Mouse (Mus musculus) forebrain, embryonic 12.5 days (tissue): ENCODE results near the gene Gm17324. TPM values are rescaled to one million over a fixed set of nuclear protein-coding genes. Genes with fewer than 3 reads are reported as not detected.
"Not testable (repeated sequence)": the region's sequence is repeated elsewhere in the genome, so short reads cannot be mapped to it uniquely, and the experiment has no call there.

ENCODE experiments used
- ATAC-seq: fragments of 200-750 bp; cut with Nextera tagmentation; 2 replicates; pipeline ENCODE4 v1.8.0; 2017; ENCODE audit warnings: moderate TSS enrichment; ENCODE audit not compliant: low FRiP score
- H3K27ac ChIP-seq: fragments of 300-500 bp; sonication (generic); 2 replicates; pipeline ENCODE4 v1.5.1; 2016; ENCODE audit warnings: mild to moderate bottlenecking
- H3K27me3 ChIP-seq: fragments of 300-500 bp; sonication (generic); 2 replicates; pipeline ENCODE4 v1.6.1; 2016; ENCODE audit warnings: mild to moderate bottlenecking
- H3K36me3 ChIP-seq: fragments of 300-500 bp; sonication (generic); replicated peaks from 2 replicates; pipeline ENCODE4 v1.6.1; 2016; ENCODE audit warnings: mild to moderate bottlenecking
- H3K4me1 ChIP-seq: fragments of 300-500 bp; sonication (generic); 2 replicates; pipeline ENCODE4 v1.6.1; 2016
- H3K4me2 ChIP-seq: fragments of 300-500 bp; sonication (generic); 2 replicates; pipeline ENCODE4 v1.6.1; 2016; ENCODE audit warnings: mild to moderate bottlenecking, moderate library complexity
- H3K4me3 ChIP-seq: fragments of 300-500 bp; sonication (generic); replicated peaks from 2 replicates; pipeline ENCODE4 v1.5.1; 2016; ENCODE audit warnings: mild to moderate bottlenecking
- H3K9ac ChIP-seq: fragments of 300-500 bp; sonication (generic); 2 replicates; pipeline ENCODE4 v1.6.1; 2016; ENCODE audit warnings: mild to moderate bottlenecking
- H3K9me3 ChIP-seq: fragments of 300-500 bp; sonication (generic); 2 replicates; pipeline ENCODE4 v1.6.1; 2016
- WGBS: fragments of 180-500 bp; shearing (Covaris S2); methylation state at CpG from one replicate; pipeline ENCODE4 v1.1.7; 2016; 5-methylcytosine and 5-hydroxymethylcytosine counted together
- polyA plus RNA-seq: library from polyadenylated mRNA; unstranded; fragments of >200 nt; fragmentation: Nextera tagmentation; extraction: Ambion mirVana; gene quantifications from 2 replicates; pipeline ENCODE4 v1.2.1, GENCODE M21; 2016

The Gm17324 gene
- polyA plus RNA-seq, result 0.68 and 0.75 TPM in 2 replicates

DNA sequence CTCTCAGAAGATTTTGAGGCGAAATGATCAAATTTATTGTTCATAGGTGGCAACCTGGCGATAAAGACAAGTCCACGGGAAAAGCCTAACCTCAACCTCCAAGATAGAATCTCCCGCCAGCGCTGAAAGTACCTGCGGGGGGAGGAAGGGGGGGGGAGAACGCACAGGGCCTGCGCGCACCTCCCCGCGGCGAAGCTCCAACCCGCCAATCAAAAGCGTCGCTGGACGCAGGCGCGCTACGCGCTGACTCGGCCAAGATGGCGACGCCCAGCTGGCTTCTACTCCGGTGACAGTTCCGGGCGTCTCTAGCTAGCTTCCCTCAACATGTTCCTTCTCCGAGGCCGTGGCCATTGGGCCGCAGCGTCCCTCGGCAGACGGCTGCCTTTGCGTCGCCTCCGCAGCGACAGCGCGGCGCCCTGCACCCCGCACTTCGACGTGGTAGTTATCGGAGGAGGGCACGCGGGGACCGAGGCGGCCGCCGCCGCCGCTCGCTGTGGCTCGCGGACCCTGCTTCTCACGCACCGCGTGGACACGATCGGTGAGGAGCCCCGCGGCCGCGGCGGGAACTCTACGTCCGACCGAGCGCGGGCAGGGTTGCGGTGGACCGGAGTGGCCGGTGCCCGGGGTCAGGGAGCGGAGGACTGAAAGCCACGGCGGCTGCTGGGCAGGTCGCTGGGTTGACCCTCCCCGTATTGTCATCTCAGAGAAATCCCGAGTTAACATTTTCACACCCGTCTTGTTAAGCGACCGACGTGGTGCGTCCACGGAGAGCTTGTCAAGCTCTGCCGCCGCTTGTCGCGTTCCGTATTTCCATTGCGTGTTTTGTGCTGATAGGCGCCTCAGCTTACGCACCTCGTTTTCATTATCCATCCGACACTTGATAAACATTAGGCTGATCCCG is at the start of gene Gm17324, which contains the start of gene Mto1:
Gene Gm17324 (minus strand): TSS at position 814 of the 901 bp plus-strand sequence.
Gene Mto1 (plus strand): TSS at position 236 of the 901 bp plus-strand sequence.
- Histone ChIP-seq H3K27ac (peak within 1 kb of the TSS; percentile 89), H3K9ac (peak within 1 kb of the TSS; percentile 88), H3K9me3 (no peaks in the 10 kb centered on the region), H3K4me1 (peaks cover 15% of the 10 kb centered on the region), H3K36me3 (peaks cover 11% of the 10 kb centered on the region), H3K4me3 (peak within 1 kb of the TSS; percentile 99), H3K4me2 (peak within 1 kb of the TSS; percentile 66), H3K27me3 (peaks cover 32% of the 10 kb centered on the region)
- ATAC-seq, result peak; percentile 96
- WGBS, result under 1% methylated on average over 84 of the region's 96 CpGs

DNA sequence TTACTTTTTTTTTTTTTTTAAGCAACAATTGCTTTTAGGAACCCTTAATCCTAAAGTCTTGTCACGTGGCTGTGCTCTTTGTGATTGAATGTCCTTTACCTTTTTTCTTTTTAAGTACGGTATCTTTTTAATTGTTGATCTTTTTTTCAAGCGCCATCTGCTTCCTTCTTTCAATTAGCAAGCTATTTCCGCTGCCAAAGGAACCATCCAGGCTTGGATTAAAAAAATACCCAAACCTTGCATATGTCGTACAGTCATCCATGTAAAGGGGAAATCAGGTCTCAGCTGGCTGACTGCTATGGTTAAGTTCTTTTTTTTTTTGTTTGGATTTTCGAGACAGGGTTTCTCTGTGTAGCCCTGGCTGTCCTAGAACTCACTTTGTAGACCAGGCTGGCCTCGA is 44.6 kb upstream of the Gm17324 start:
- ATAC-seq, result no peak
- no peak overlapping the region for H3K4me3 ChIP-seq
- WGBS, result 76% methylated on average over 7 of the region's 7 CpGs
- no peaks in the 10 kb centered on the region for H3K36me3 ChIP-seq
- H3K9ac ChIP-seq, result no peak overlapping the region
- H3K4me2 ChIP-seq, result no peak overlapping the region
- no peak overlapping the region for H3K27ac ChIP-seq
- peaks cover 9% of the 10 kb centered on the region; the same call in 1 of the 2 replicates for H3K4me1 ChIP-seq
- H3K9me3 ChIP-seq, result no peaks in the 10 kb centered on the region
- H3K27me3 ChIP-seq, result no peaks in the 10 kb centered on the region

DNA sequence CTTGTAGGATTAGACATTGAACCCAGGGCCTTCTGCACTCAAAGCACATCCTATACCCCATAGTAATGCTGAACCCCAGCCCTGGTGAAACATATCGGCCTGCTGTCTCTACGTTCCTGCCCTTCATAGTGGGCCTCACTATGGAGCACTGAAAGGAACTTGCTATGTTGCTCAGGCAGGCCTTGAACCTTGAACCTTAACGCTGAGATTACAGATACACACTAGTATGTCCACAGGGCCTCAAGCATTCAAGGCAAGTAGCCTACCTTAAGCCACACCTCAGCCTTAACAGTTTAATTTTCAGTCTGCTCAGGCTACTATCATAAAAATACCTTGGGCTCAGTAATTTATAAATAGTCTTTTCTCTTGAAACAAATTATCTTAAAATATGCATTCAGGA is 43.7 kb upstream of the Gm17324 start:
- Histone ChIP-seq H3K27ac (no peak overlapping the region), H3K9me3 (no peaks in the 10 kb centered on the region), H3K27me3 (no peaks in the 10 kb centered on the region), H3K4me1 (peaks cover 9% of the 10 kb centered on the region; the same call in 1 of the 2 replicates), H3K36me3 (no peaks in the 10 kb centered on the region), H3K9ac (no peak overlapping the region), H3K4me2 (no peak overlapping the region), H3K4me3 (no peak overlapping the region)
- WGBS, result 98% methylated on average over 3 of the region's 3 CpGs
- no peak for ATAC-seq

DNA sequence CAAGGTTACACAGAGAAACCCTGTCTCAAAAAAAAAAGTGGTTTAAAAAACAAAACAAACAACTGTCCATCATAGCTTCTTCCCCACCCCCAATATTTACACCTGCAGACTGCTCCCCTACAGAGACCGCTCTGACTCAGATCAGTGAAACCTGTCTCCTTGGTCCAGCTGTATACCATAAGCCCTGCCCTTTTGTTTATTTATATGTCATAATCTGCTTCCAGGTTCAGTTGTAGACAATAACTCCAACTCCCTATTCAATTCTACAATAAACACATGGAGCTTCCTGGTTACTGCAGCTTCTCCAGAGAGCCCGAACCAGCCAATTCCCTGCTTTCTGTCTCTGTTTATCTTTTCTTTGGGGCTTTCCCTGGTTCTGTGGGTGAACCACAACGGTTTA is 42.6 kb upstream of the Gm17324 start:
- Histone ChIP-seq H3K9ac (no peak overlapping the region), H3K27me3 (no peaks in the 10 kb centered on the region), H3K27ac (no peak overlapping the region), H3K4me1 (peaks cover 9% of the 10 kb centered on the region; the same call in 1 of the 2 replicates), H3K4me3 (no peak overlapping the region), H3K4me2 (no peak overlapping the region), H3K36me3 (no peaks in the 10 kb centered on the region), H3K9me3 (no peaks in the 10 kb centered on the region)
- ATAC-seq, result no peak
- 88% methylated on average over 3 of the region's 3 CpGs for WGBS

DNA sequence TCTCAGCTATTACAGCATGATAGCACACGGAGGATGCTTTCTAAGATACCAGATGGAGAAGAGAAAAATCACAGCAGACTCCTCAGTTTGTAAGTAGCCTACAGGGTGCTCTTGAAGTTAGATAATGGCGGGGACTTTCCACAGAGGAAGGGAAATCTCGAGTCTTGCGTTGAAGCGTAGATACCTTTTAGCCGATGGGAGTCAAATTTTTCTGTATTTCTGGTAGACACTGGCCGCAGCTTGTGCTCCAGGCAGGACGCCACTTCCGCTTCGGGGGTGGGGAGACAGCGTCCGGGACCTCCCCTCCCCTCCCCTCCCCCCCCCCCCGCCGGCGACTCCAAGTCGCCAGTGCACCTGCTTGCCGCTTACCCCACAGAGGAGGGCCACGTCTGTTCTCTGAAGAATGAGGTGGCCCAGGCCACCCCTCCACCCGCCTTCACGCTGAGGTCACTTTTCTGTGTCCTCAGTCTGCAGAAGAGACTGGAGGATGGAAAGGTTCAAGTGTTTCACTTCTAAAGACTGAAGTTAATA is 40.4 kb upstream of the Gm17324 start, which contains the start of gene Eef1a1:
Gene Eef1a1 (minus strand): TSS at position 262 of the 531 bp plus-strand sequence.
- WGBS, result 3% methylated on average over 17 of the region's 20 CpGs
- peak; percentile 76 for ATAC-seq
- no peaks in the 10 kb centered on the region for H3K9me3 ChIP-seq
- no peaks in the 10 kb centered on the region for H3K36me3 ChIP-seq
- peaks cover 9% of the 10 kb centered on the region for H3K4me1 ChIP-seq
- peak within 1 kb of the TSS; percentile 40 for H3K4me3 ChIP-seq
- peak within 1 kb of the TSS; percentile 61 for H3K9ac ChIP-seq
- H3K27me3 ChIP-seq, result no peaks in the 10 kb centered on the region
- H3K27ac ChIP-seq, result peak within 1 kb of the TSS; percentile 56
- peak within 1 kb of the TSS; percentile 65 for H3K4me2 ChIP-seq

- not testable (repeated sequence) for H3K9me3 ChIP-seq, H3K4me3 ChIP-seq, H3K9ac ChIP-seq, H3K36me3 ChIP-seq, H3K4me1 ChIP-seq, H3K27ac ChIP-seq, H3K27me3 ChIP-seq, ATAC-seq, H3K4me2 ChIP-seq
- 97% methylated on average over 5 of the region's 5 CpGs for WGBS
Measured at GRCm38 (mm10) chr9:78488021-78488420, 39.4 kb upstream of the Gm17324 start.

- no peak overlapping the region for H3K4me3 ChIP-seq
- H3K9me3 ChIP-seq, result no peaks in the 10 kb centered on the region
- H3K36me3 ChIP-seq, result peaks cover 6% of the 10 kb centered on the region
- H3K27ac ChIP-seq, result no peak overlapping the region
- peaks cover 16% of the 10 kb centered on the region for H3K4me1 ChIP-seq
- WGBS, result 86% methylated on average over 3 of the region's 3 CpGs
- H3K4me2 ChIP-seq, result no peak overlapping the region
- H3K27me3 ChIP-seq, result no peaks in the 10 kb centered on the region
- no peak overlapping the region for H3K9ac ChIP-seq
- ATAC-seq, result no peak
Measured at GRCm38 (mm10) chr9:78484660-78485059, 36.1 kb upstream of the Gm17324 start.

DNA sequence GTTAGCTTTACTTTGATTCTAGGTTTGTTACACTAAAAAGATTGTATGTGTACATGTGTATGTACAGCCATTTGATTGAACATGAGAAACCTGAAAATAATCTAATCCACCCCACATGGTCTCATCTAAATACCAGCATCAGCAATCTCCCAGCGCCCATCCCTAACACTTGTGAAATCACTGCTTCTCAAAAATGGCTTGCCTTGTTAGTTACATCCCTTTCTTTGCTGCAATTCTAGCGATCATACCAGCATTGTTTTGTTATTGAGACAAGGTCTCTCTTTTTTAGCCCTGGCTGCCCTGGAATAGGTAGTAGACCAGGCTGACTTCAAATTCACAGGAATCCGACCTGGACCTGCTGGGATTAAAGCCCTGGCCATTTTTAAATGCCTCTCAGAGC is 33.8 kb upstream of the Gm17324 start:
- peaks cover 27% of the 10 kb centered on the region for H3K36me3 ChIP-seq
- peak overlapping the region; percentile 82 for H3K9ac ChIP-seq
- no peak for ATAC-seq
- H3K4me3 ChIP-seq, result peak overlapping the region; percentile 97
- 6% methylated on average over 3 of the region's 3 CpGs for WGBS
- no peaks in the 10 kb centered on the region for H3K9me3 ChIP-seq
- peaks cover 17% of the 10 kb centered on the region for H3K4me1 ChIP-seq
- H3K4me2 ChIP-seq, result peak overlapping the region; percentile 59
- H3K27ac ChIP-seq, result peak overlapping the region; percentile 99
- no peaks in the 10 kb centered on the region for H3K27me3 ChIP-seq

- H3K27me3 ChIP-seq, result no peaks in the 10 kb centered on the region
- no peaks in the 10 kb centered on the region for H3K9me3 ChIP-seq
- WGBS, result under 1% methylated on average over 75 of the region's 77 CpGs
- peak overlapping the region; percentile 99 for H3K27ac ChIP-seq
- peaks cover 17% of the 10 kb centered on the region for H3K4me1 ChIP-seq
- peaks cover 34% of the 10 kb centered on the region for H3K36me3 ChIP-seq
- peak; percentile 98 for ATAC-seq
- H3K4me2 ChIP-seq, result peak overlapping the region; percentile 74
- peak overlapping the region; percentile 97 for H3K4me3 ChIP-seq
- H3K9ac ChIP-seq, result peak overlapping the region; percentile 100
Measured at GRCm38 (mm10) chr9:78481423-78482331, 33.1 kb upstream of the Gm17324 start.

- Histone ChIP-seq H3K36me3 (peaks cover 39% of the 10 kb centered on the region), H3K4me2 (peak overlapping the region; percentile 74), H3K9ac (peak overlapping the region; percentile 100), H3K4me3 (peak overlapping the region; percentile 97), H3K4me1 (peaks cover 17% of the 10 kb centered on the region), H3K27me3 (no peaks in the 10 kb centered on the region), H3K27ac (peak overlapping the region; percentile 97), H3K9me3 (no peaks in the 10 kb centered on the region)
- under 1% methylated on average over 46 of the region's 46 CpGs for WGBS
- peak; percentile 18 for ATAC-seq
Measured at GRCm38 (mm10) chr9:78480706-78481358, 32.2 kb upstream of the Gm17324 start.

DNA sequence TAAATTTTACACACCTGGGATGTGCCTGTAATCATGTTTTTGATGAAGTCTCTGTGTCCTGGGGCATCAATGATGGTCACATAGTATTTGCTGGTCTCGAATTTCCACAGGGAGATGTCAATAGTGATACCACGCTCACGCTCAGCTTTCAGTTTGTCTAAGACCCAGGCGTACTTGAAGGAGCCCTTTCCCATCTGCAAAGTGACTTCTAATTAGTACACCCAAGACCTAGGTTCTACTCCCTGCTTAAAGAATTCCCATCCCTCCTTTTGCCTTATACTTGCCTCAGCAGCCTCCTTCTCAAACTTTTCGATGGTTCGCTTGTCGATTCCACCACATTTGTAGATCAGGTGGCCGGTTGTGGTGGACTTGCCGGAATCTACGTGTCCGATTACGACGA is 31.6 kb upstream of the Gm17324 start:
- peak overlapping the region; percentile 97; the same call in 1 of the 2 replicates for H3K27ac ChIP-seq
- peaks cover 17% of the 10 kb centered on the region for H3K4me1 ChIP-seq
- H3K4me3 ChIP-seq, result peak overlapping the region; percentile 97
- not testable (repeated sequence) for H3K9me3 ChIP-seq, ATAC-seq, H3K27me3 ChIP-seq
- under 1% methylated on average over 13 of the region's 13 CpGs for WGBS
- H3K36me3 ChIP-seq, result peaks cover 41% of the 10 kb centered on the region
- peak overlapping the region; percentile 74 for H3K4me2 ChIP-seq
- H3K9ac ChIP-seq, result peak overlapping the region; percentile 100
